Mouse (Mus musculus): Measurements from ENCODE around the gene Hist1h1e.

Hist1h1e gene

GRCm38 (mm10) chr13:23573898-23574524 lies 48.3 kb downstream of the Hist1h1e start, which contains the start of the genes Hist1h2bf and Hist1h2ad:
Hist1h2bf (minus strand) TSS chr13:23574196.
Hist1h2ad (plus strand) TSS chr13:23574381.
- in situ Hi-C loops (cut with MboI, MseI) = loop anchor here (5.0 to 25.0 kb wide), 5 partner anchors 108 to 1857 kb away; partner anchors contain the start of genes Hist1h2ac (in 1 of the 2), Hist1h2ah (in 1 of the 2), Hist1h2ai (in 1 of the 2) and Hist1h2ao (in 1 of the 2)

DNA sequence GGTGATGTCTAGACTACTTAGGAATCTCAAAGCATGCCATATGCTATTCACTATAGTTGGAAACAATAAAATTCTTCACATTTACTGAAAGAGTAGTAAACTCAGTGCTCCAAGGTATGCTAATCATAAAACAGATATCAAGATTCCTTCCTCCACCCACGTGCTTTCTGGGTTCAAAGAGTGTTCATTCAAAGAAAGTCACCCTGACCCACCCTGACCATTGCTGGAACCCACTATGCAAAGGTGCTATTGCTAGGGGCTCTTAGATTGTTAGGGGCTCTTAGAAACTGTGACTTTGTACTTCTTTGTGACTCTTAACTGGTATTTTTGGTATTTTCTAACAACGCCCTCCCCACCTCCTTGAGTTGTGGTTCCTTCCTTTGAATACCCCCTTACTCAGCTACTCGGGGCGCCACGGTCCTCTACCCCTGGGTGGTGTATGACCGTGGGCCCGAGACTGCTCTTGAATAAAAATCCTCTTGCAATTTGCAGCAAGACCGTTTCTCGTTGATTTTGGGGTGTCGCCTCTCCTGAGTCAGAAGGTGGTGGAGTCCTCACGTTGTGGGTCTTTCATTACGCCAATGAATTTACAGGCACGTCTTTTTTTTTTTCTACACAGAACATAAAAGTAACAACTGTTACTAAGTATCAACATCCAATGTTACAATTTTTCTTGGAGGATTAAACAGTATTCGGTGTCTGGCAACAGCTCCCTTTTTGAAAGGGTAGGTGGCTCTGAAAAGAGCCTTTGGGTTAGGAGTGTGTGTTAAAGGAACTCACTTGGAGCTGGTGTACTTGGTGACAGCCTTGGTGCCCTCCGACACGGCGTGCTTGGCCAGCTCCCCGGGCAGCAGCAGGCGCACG lies 49.1 kb downstream of the Hist1h1e start:
- in situ Hi-C loops (cut with MboI, MseI) = loop anchor here (5.0 to 25.0 kb wide), 5 partner anchors 109 to 1856 kb away; partner anchors contain the start of genes Hist1h2ac (in 1 of the 2), Hist1h2ah (in 1 of the 2), Hist1h2ai (in 1 of the 2) and Hist1h2ao (in 1 of the 2)

DNA sequence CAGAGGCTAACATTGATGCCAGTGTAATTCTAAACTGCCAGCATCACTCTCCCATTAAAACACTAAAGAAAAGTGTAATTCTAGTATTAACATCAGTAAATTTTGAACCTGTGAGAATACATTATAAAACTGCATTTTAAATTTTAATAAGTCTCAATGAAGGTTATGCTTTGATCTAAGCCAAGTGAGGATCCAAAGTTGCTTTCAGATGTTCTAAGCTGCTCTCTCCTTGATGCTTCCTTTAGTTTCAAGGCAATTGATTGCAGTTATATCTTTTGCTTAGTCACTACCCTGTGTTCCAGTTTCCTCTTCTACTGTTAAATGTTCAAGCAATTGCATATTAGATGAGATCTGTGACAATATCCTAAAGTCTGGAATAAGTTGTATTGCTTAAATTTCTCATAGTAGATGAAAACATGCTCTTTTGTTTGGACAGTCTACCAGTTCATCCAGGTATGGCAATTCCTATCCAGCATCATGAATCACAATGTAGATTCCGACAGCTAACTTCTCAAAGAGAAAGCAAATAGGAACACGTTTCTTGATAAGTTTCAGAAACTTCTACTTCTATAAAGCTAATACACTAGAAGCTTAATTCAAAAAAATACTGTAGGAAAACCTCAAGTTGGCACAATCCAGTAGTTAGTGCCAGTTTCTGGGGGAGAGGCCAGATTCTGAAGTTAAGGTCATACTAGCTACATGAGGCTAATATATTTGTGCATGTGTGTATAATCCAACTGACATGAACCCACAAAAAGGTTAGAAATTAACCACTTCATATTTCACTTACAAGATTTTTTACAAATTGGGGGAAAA lies 49.9 kb downstream of the Hist1h1e start:
- in situ Hi-C loops (cut with MboI, MseI) = loop anchor here (5.0 to 25.0 kb wide), 5 partner anchors 110 to 1855 kb away; partner anchors contain the start of genes Hist1h2ac (in 1 of the 2), Hist1h2ah (in 1 of the 2), Hist1h2ai (in 1 of the 2) and Hist1h2ao (in 1 of the 2)

- in situ Hi-C loops (cut with MboI, MseI) = loop anchor here (5.0 to 25.0 kb wide), 5 partner anchors 111 to 1854 kb away; partner anchors contain the start of genes Hist1h2ac (in 1 of the 2), Hist1h2ah (in 1 of the 2), Hist1h2ai (in 1 of the 2) and Hist1h2ao (in 1 of the 2)
Measured at GRCm38 (mm10) chr13:23571504-23572217, 50.7 kb downstream of the Hist1h1e start.

DNA sequence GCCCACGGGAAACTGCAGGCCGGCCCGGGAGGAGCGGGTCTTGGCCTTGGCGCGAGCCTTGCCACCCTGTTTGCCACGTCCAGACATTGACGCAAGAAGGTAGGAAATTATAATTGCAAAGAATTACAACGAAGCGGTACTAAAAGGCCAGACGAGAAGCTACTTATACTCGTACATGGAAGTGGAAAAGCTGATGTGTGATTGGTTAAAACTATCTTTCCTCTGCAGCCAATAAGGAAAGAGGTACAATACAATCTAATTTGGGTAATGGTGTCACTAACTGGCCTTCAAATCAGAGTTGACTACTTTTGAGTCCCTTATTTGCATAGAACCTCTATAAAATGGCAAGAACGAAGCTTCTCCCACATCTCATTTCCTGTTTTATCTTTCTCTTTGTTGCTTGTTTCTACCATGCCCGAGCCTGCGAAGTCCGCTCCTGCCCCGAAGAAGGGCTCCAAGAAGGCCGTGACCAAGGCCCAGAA lies 51.3 kb downstream of the Hist1h1e start, which contains the start of the genes Hist1h2ae and Hist1h2bg:
Gene Hist1h2ae, minus strand, starts transcription at position 199 of the 482 bp plus-strand sequence.
Gene Hist1h2bg, plus strand, starts transcription at position 375 of the 482 bp plus-strand sequence.
- in situ Hi-C loops (cut with MboI, MseI) = loop anchor here (5.0 to 25.0 kb wide), 5 partner anchors 111 to 1854 kb away; partner anchors contain the start of genes Hist1h2ac (in 1 of the 2), Hist1h2ah (in 1 of the 2), Hist1h2ai (in 1 of the 2) and Hist1h2ao (in 1 of the 2)
